In genomic region chr2:37484165-37484564, GRCm38 (mm10) we compare ENCODE assay signal across 24 mouse cellular contexts. TPM values are rescaled to one million over a fixed set of nuclear protein-coding genes. Genes with fewer than 3 reads are reported as not detected.
DNase-seq lines count a peak whose midpoint lies in the region; ATAC-seq lines count a peak whose summit lies in the region.
"Had no signal": no experiment of that assay in that cellular context is flagged by ENCODE, and none has a peak within 500 bp of the region (broad histone marks: within the 10 kb centered on the region; RNA-seq: fewer than 3 reads in every experiment).

No protein-coding gene starts in this region.

- peak; percentile 4 to 6 for DNase-seq in spleen, postnatal 36 days (ENCODE audit: low spot score in 2 of 2)
- DNase-seq in spleen, postnatal 14 days (ENCODE audit: low spot score in 2 of 2) = no peak
- DNase-seq in MEL-GATA-1-ER (ENCODE audit: extremely low read depth, low read depth) = peak; percentile 60
- peak; percentile 13 for DNase-seq in splenic B cell, adult 2 months (ENCODE audit: low read depth, low spot score)
- no peak for DNase-seq in embryo, embryonic 10 days (ENCODE audit: low spot score)
- no peak for DNase-seq in layer of hippocampus, adult 8-10 months (ENCODE audit: low spot score in 2 of 2)
- no peak for DNase-seq in frontal cortex, postnatal 36 days (ENCODE audit: low spot score in 2 of 2)
- DNase-seq: adrenal gland, adult 2 months; adrenal gland, postnatal 14 days; cerebellum, adult 11-12 months; cerebellum, adult 8-10 months; cerebellum, postnatal 10 days; gastrocnemius, postnatal 25 days; heart, adult 2 months; heart, postnatal 14 days; heart, postnatal 4 days had no signal

- ATAC-seq in megakaryocyte, adult 5-6 weeks (ENCODE audit: poor library complexity, severe bottlenecking) = peak; percentile 68
- ATAC-seq: forebrain, embryonic 15.5 days; hindbrain, postnatal 0 days; inflammation-experienced regulatory T-cells, adult 6 months had no signal

- H3K27me3 ChIP-seq in splenic B cell, adult 2 months (ENCODE audit: control insufficient read depth, insufficient read depth, low read length, poor library complexity, severe bottlenecking) = no peaks in the 10 kb centered on the region
- H3K27me3 ChIP-seq: embryonic facial prominence, embryonic 12.5 days; embryonic facial prominence, embryonic 15.5 days; forebrain, embryonic 12.5 days; forebrain, embryonic 15.5 days; heart, embryonic 13.5 days had no signal

- H3K36me3 ChIP-seq in splenic B cell, adult 2 months (ENCODE audit: control insufficient read depth, insufficient read depth, low read length, poor library complexity, severe bottlenecking) = peaks cover 7% of the 10 kb centered on the region

RNA-seq across cellular contexts. Expression of gene Gpr21, which starts 32.0 kb away (rescaled TPM):
- total RNA-seq in megakaryocyte, adult 5-6 weeks (2015) = 0.69 and 1.7 TPM in 2 replicates
- total RNA-seq in megakaryocyte, adult 5-6 weeks (2017) = 0.84 and 1.4 TPM in 2 replicates
- total RNA-seq in layer of hippocampus, adult 8-10 months (2022) = 1 to 10 TPM; 2.5 to 4.7 (median 3.9) TPM

RNA-seq across cellular contexts. Expression of gene Rabgap1, which starts 41.1 kb away (rescaled TPM):
- total RNA-seq in megakaryocyte, adult 5-6 weeks (2015) = 21.6 and 28.3 TPM in 2 replicates
- total RNA-seq in megakaryocyte, adult 5-6 weeks (2017) = 29.9 and 37.6 TPM in 2 replicates
- 100 to 1,000 TPM in 1 of 4 experiments, 10 to 100 TPM in 3; 85.8 to 106 (median 90.2) TPM for total RNA-seq in layer of hippocampus, adult 8-10 months (2022)

RNA-seq across cellular contexts. Expression of gene Zbtb6, which starts 41.2 kb away (rescaled TPM):
- total RNA-seq in megakaryocyte, adult 5-6 weeks (2015) = 16.2 and 18.4 TPM in 2 replicates
- total RNA-seq in megakaryocyte, adult 5-6 weeks (2017) = 23.1 and 24.8 TPM in 2 replicates
- 10 to 100 TPM; 12.3 to 16.7 (median 15.0) TPM for total RNA-seq in layer of hippocampus, adult 8-10 months (2022)

RNA-seq across cellular contexts. Expression of gene Zbtb26, which starts 41.2 kb away (rescaled TPM):
- total RNA-seq in megakaryocyte, adult 5-6 weeks (2015) = 6.2 and 6.4 TPM in 2 replicates
- total RNA-seq in megakaryocyte, adult 5-6 weeks (2017) = 5.9 and 6.3 TPM in 2 replicates
- 10 to 100 TPM in 2 of 4 experiments, 1 to 10 TPM in 2; 9.8 to 14.7 (median 11.6) TPM for total RNA-seq in layer of hippocampus, adult 8-10 months (2022)

Comparison
In these comparisons a context has a peak if more than half of its experiments do, and no peak if none do; other contexts are left out.
1. DNase-seq: peak in spleen, postnatal 36 days (2 of 2), MEL-GATA-1-ER (single experiment) and splenic B cell, adult 2 months (single experiment); none in spleen, postnatal 14 days (0 of 2), embryo, embryonic 10 days (single experiment), layer of hippocampus, adult 8-10 months (0 of 2) and frontal cortex, postnatal 36 days (0 of 2).